Mouse (Mus musculus) midbrain, embryonic 12.5 days (tissue): ENCODE data around the gene Themis3. TPM values are rescaled to one million over a fixed set of nuclear protein-coding genes. Genes with fewer than 3 reads are reported as not detected.

ENCODE experiments used
- ATAC-seq: fragments of 200-750 bp; cut with Nextera tagmentation; 2 replicates; pipeline ENCODE4 v1.8.0; 2017; ENCODE audit warnings: low read depth, moderate TSS enrichment, moderate library complexity; ENCODE audit not compliant: low FRiP score
- H3K27ac ChIP-seq: fragments of 300-500 bp; sonication (generic); replicated peaks from 2 replicates; pipeline ENCODE4 v1.5.1; 2016; ENCODE audit warnings: mild to moderate bottlenecking
- H3K27me3 ChIP-seq: fragments of 300-500 bp; sonication (generic); 2 replicates; pipeline ENCODE4 v1.6.1; 2016; ENCODE audit warnings: mild to moderate bottlenecking
- H3K36me3 ChIP-seq: fragments of 300-500 bp; sonication (generic); 2 replicates; pipeline ENCODE4 v1.6.1; 2016
- H3K4me1 ChIP-seq: fragments of 300-500 bp; sonication (generic); 2 replicates; pipeline ENCODE4 v1.6.1; 2016
- H3K4me2 ChIP-seq: fragments of 300-500 bp; sonication (generic); replicated peaks from 2 replicates; pipeline ENCODE4 v1.6.1; 2016; ENCODE audit warnings: mild to moderate bottlenecking, moderate library complexity
- H3K4me3 ChIP-seq: fragments of 300-500 bp; sonication (generic); 2 replicates; pipeline ENCODE4 v1.5.1; 2016; ENCODE audit warnings: mild to moderate bottlenecking
- H3K9ac ChIP-seq: fragments of 300-500 bp; sonication (generic); replicated peaks from 2 replicates; pipeline ENCODE4 v1.6.1; 2016; ENCODE audit warnings: mild to moderate bottlenecking, moderate library complexity
- H3K9me3 ChIP-seq: fragments of 300-500 bp; sonication (generic); 2 replicates; pipeline ENCODE4 v1.6.1; 2016; ENCODE audit warnings: mild to moderate bottlenecking
- WGBS: fragments of 180-500 bp; shearing (Covaris S2); methylation state at CpG from one replicate; pipeline ENCODE4 v1.1.7; 2016; 5-methylcytosine and 5-hydroxymethylcytosine counted together
- polyA plus RNA-seq: library from polyadenylated mRNA; unstranded; fragments of >200 nt; fragmentation: Nextera tagmentation; extraction: Ambion mirVana; gene quantifications from 2 replicates; pipeline ENCODE4 v1.2.1, GENCODE M21; 2016

Themis3 gene
- polyA plus RNA-seq, 1 experiment from 2014 or later, result not detected

- Histone ChIP-seq H3K36me3 (peaks cover 41% of the 10 kb centered on the region), H3K27me3 (no peaks in the 10 kb centered on the region), H3K9me3 (no peaks in the 10 kb centered on the region), H3K4me3 (no peak overlapping the region), H3K4me1 (peaks cover under 1% of the 10 kb centered on the region; the same call in 1 of the 2 replicates), H3K9ac (no peak overlapping the region), H3K4me2 (no peak overlapping the region), H3K27ac (no peak overlapping the region)
- WGBS, result 96% methylated on average over 8 of the region's 8 CpGs
- no peak for ATAC-seq
These were observed 89.5 kb downstream of the Themis3 start for GRCm38 (mm10) chr17:66504964-66505363.

Other genes with a start within 250 kb of the Themis3 start
- gene Mtcl1, start 144.9 kb downstream of the Themis3 start, polyA plus RNA-seq, result 72.5 and 91.2 TPM in 2 replicates
- gene Rab12, start 74.9 kb downstream of the Themis3 start, polyA plus RNA-seq, result 51.0 and 53.1 TPM in 2 replicates